Mouse (Mus musculus) gastrocnemius, adult 2 months (tissue): ENCODE data around the gene Nab1. TPM values are rescaled to one million over a fixed set of nuclear protein-coding genes. Genes with fewer than 3 reads are reported as not detected.

Source experiments
- DNase-seq: peaks from one replicate; pipeline ENCODE4 v3.0.0; 2022
- H3K27ac ChIP-seq: fragments of 200-600 bp; 2 replicates; pipeline ENCODE4 v1.8.1; 2022; ENCODE audit warnings: mild to moderate bottlenecking
- H3K4me3 ChIP-seq: fragments of 200-600 bp; 2 replicates; pipeline ENCODE4 v1.8.1; 2022; ENCODE audit warnings: mild to moderate bottlenecking, moderate library complexity
- CTCF ChIP-seq: fragments of 200-600 bp; IDR thresholded peaks from 2 replicates; pipeline ENCODE4 v1.8.1; 2022; ENCODE audit warnings: antibody characterized with exemption, mild to moderate bottlenecking, moderate library complexity
- intact Hi-C: fragments of 180-260 bp; cut with DNase I; formaldehyde crosslinking; loops from one replicate; pipeline ENCODE4 v1.15.1; 2025
- total RNA-seq, 2 experiments: library from RNA; stranded (reverse); gene quantifications; 2 replicates each; pipeline ENCODE4 v1.2.3; 2021

Gene Nab1
- total RNA-seq, 2 experiments from 2014 or later: 9.4 to 11.3 TPM

DNA sequence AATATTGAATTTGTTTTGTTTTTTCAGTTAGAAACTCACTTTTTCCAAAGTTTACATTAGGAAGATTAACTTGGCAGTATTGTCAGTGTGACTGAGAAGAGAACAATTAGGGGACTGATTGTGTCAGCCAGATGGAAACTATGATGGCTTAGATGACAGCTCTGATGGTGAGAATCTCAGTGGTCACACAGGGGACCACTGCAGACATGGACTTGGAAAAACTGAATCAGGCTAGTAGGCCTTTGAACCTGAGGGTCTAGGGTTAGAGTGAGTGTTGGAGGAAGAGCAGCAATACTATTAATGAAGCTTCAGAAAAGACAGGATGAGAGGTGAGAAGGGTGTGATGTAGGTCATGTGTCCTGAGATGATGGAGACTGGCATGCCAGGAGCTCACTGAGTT lies 78.9 kb downstream of the Nab1 start:
- TF ChIP-seq CTCF: no peak
- DNase-seq: no peak
- H3K27ac ChIP-seq: no peak overlapping the region
- intact Hi-C loops: no loop called here
- no peak overlapping the region for H3K4me3 ChIP-seq

DNA sequence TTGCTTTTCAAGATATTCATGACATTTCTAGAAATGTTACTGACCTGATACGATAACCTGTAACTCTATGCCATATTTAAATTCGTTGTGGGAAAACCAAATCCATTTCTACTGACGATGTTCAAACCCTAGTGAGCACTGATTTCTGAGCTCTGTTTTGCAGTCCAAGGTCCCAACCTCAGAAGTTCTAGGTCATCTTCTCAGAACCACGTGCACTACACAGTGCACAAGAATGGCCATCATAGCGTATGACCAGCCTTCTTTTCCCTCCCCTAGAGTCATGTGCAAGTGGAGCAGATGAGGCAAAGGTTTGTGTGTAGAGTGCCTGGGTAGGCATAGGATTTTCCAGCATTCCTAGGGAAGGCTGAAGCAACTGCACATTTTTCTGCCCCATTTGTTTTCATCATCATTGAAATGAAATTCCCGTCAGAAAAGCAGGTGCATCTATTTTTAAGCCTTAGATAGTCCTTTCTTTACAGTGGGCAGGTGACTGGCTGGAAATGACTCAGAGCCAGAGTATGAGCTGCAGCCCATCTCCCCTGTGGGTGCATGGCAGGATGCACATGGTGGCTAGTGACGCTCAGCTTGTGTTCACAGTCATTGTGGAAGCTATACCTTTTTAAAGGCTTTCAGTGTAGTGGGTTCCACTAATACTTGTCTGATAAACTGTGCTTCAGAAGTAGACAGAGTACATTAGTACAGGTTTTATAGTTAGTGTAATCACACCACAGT lies 81.2 kb downstream of the Nab1 start:
- no peak for TF ChIP-seq CTCF
- Histone ChIP-seq H3K27ac (no peak overlapping the region), H3K4me3 (no peak overlapping the region)
- intact Hi-C loops: no loop called here
- DNase-seq: no peak

Other genes with a start within 250 kb of the Nab1 start
- under 1 TPM; 0.39 to 0.48 TPM for gene Nemp2, start 130.0 kb upstream of the Nab1 start, total RNA-seq
- gene Mfsd6, start 226.8 kb upstream of the Nab1 start, total RNA-seq: 1 to 10 TPM; 5.9 to 7.3 TPM